ENCODE assay signal across 8 mouse cellular contexts in genomic region chr9:68014991-68015396, GRCm38 (mm10).
DNase-seq lines count a peak whose midpoint lies in the region; ATAC-seq and TF ChIP-seq lines count a peak whose summit lies in the region.

No protein-coding gene starts in this region.

- no peak for TF ChIP-seq EP300 in lung, postnatal 0 days (IDR thresholded peaks at IDR 0.05)

- peak; percentile 63 for DNase-seq in Muller cell, postnatal 12 days (ENCODE audit: inconsistent ontology term)
- DNase-seq in cerebellum, adult 11 months = peak; percentile 66
- peak; percentile 85 for DNase-seq in forebrain, embryonic 14.5 days (ENCODE audit: low spot score)
- DNase-seq in heart, postnatal 10 days = peak; percentile 83 to 90
- DNase-seq in layer of hippocampus, adult 2 months (ENCODE audit: low spot score in 2 of 2) = peak; percentile 70 to 89
- peak; percentile 63 for DNase-seq in lung, postnatal 0 days (ENCODE audit: low spot score)
- DNase-seq in right cerebral cortex, adult 2 months (ENCODE audit: low spot score in 2 of 2) = peak; percentile 88 to 91
- peak; percentile 65 to 66 for DNase-seq in urinary bladder, postnatal 36 days (ENCODE audit: low spot score in 2 of 2)

- H3K4me2 ChIP-seq in forebrain, embryonic 14.5 days (ENCODE audit: low read length) = no peak overlapping the region
- H3K4me2 ChIP-seq in lung, postnatal 0 days (replicated peaks; ENCODE audit: low read depth, low read length) = no peak overlapping the region

- 0 out of 2 replicates have a peak, but pooled peaks have one; percentile 55 for ATAC-seq in forebrain, embryonic 14.5 days
- no peak for ATAC-seq in lung, postnatal 0 days

- no peaks in the 10 kb centered on the region for H3K9me3 ChIP-seq in forebrain, embryonic 14.5 days (replicated peaks; ENCODE audit: control insufficient read depth, low read length)
- no peaks in the 10 kb centered on the region for H3K9me3 ChIP-seq in lung, postnatal 0 days (ENCODE audit: low read length)

- no peak overlapping the region for H3K9ac ChIP-seq in forebrain, embryonic 14.5 days (ENCODE audit: low read length)
- no peak overlapping the region for H3K9ac ChIP-seq in lung, postnatal 0 days (replicated peaks; ENCODE audit: low read depth)

- no peak overlapping the region for H3K4me3 ChIP-seq in forebrain, embryonic 14.5 days (ENCODE audit: low read depth, low read length)
- no peak overlapping the region for H3K4me3 ChIP-seq in layer of hippocampus, adult 2 months
- H3K4me3 ChIP-seq in lung, postnatal 0 days (ENCODE audit: low read depth, low read length) = no peak overlapping the region

- peak; percentile 98 for TF ChIP-seq CTCF in layer of hippocampus, adult 2 months (conservative IDR thresholded peaks at IDR 0.05)
- TF ChIP-seq CTCF in lung, postnatal 0 days (IDR thresholded peaks at IDR 0.05) = peak; percentile 97

- 9% methylated on average over 11 of the region's 11 CpGs for WGBS in forebrain, embryonic 14.5 days
- WGBS in lung, postnatal 0 days = 6% methylated on average over 11 of the region's 11 CpGs

- intact Hi-C loops in heart, postnatal 10 days (cut with DNase I) = loop anchor here (2.0 to 10.0 kb wide), 7 partner anchors 237 to 1352 kb away; partner anchors contain the start of gene Rora

- H3K27me3 ChIP-seq in forebrain, embryonic 14.5 days (replicated peaks; ENCODE audit: control insufficient read depth, insufficient read depth, low read length) = no peaks in the 10 kb centered on the region
- H3K27me3 ChIP-seq in lung, postnatal 0 days (replicated peaks; ENCODE audit: insufficient read depth, low read length) = no peaks in the 10 kb centered on the region

- no peaks in the 10 kb centered on the region for H3K36me3 ChIP-seq in forebrain, embryonic 14.5 days (ENCODE audit: control insufficient read depth, insufficient read depth, low read length)
- H3K36me3 ChIP-seq in lung, postnatal 0 days (ENCODE audit: insufficient read depth, low read length) = no peaks in the 10 kb centered on the region

- H3K4me1 ChIP-seq in forebrain, embryonic 14.5 days (ENCODE audit: control insufficient read depth, insufficient read depth, low read length) = no peaks in the 10 kb centered on the region
- H3K4me1 ChIP-seq in lung, postnatal 0 days (ENCODE audit: insufficient read depth, low read depth, low read length) = no peaks in the 10 kb centered on the region

- H3K27ac ChIP-seq in forebrain, embryonic 14.5 days (ENCODE audit: low read depth, low read length) = no peak overlapping the region
- no peak overlapping the region for H3K27ac ChIP-seq in layer of hippocampus, adult 2 months
- no peak overlapping the region for H3K27ac ChIP-seq in lung, postnatal 0 days (ENCODE audit: low read length)
